Mouse (Mus musculus): Measurements from ENCODE around the gene Gm21149. TPM values are rescaled to one million over a fixed set of nuclear protein-coding genes. Genes with fewer than 3 reads are reported as not detected.
"Not testable (repeated sequence)": the region's sequence is repeated elsewhere in the genome, so short reads cannot be mapped to it uniquely, and the experiment has no call there.

The Gm21149 gene
- polyA plus RNA-seq, 1 experiment from 2014 or later = not detected

- not testable (repeated sequence) for DNase-seq (ENCODE audit: low spot score); H3K9me3 ChIP-seq (replicated peaks; ENCODE audit: control insufficient read depth, low read length)
- WGBS = 71% methylated on average over 6 of the region's 6 CpGs
Measured at GRCm38 (mm10) chr5:15507757-15508459, 31.6 kb upstream of the Gm21149 start.

DNA sequence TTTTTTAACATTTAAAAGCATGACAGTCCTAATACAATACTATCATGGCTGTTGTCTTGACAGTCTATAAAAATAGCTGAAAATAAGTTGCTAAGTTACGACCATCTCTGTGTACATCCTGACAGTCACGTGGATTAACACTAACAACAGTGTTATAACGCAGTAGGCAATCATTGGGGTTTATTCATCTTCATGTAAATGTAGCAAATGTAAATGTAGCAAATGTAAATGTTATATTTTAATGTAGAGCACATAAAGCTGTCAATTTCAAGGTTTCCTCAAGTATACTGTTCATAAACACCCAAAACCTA is 30.9 kb upstream of the Gm21149 start:
- Histone ChIP-seq H3K4me1 (ENCODE audit: control insufficient read depth, insufficient read depth, low read length) (no peaks in the 10 kb centered on the region), H3K9ac (replicated peaks; ENCODE audit: low read length) (no peak overlapping the region), H3K9me3 (replicated peaks; ENCODE audit: control insufficient read depth, low read length) (peaks cover 8% of the 10 kb centered on the region), H3K4me3 (ENCODE audit: low read depth, low read length) (no peak overlapping the region), H3K4me2 (ENCODE audit: low read depth, low read length) (no peak overlapping the region), H3K27ac (replicated peaks; ENCODE audit: low read depth, low read length) (no peak overlapping the region), H3K36me3 (replicated peaks; ENCODE audit: control insufficient read depth, insufficient read depth, low read depth, low read length) (no peaks in the 10 kb centered on the region), H3K27me3 (ENCODE audit: control insufficient read depth, insufficient read depth, low read length) (no peaks in the 10 kb centered on the region)
- DNase-seq (ENCODE audit: low spot score) = no peak
- 71% methylated on average over 3 of the region's 3 CpGs for WGBS
- ATAC-seq (replicated peaks; ENCODE audit: insufficient number of reproducible peaks, low FRiP score, low TSS enrichment, low read depth) = no peak

More at GRCm38 (mm10) chr5:15507757-15508459, 31.6 kb upstream of the Gm21149 start:
- not testable (repeated sequence) for H3K9ac ChIP-seq (replicated peaks; ENCODE audit: low read length); H3K27me3 ChIP-seq (ENCODE audit: control insufficient read depth, insufficient read depth, low read length); H3K4me3 ChIP-seq (ENCODE audit: low read depth, low read length); H3K4me1 ChIP-seq (ENCODE audit: control insufficient read depth, insufficient read depth, low read length); H3K36me3 ChIP-seq (replicated peaks; ENCODE audit: control insufficient read depth, insufficient read depth, low read depth, low read length); H3K4me2 ChIP-seq (ENCODE audit: low read depth, low read length); H3K27ac ChIP-seq (replicated peaks; ENCODE audit: low read depth, low read length)
- peak; percentile 85 for ATAC-seq (replicated peaks; ENCODE audit: insufficient number of reproducible peaks, low FRiP score, low TSS enrichment, low read depth)

GRCm38 (mm10) chr5:15506575-15507308 is 30.4 kb upstream of the Gm21149 start:
- WGBS = 47% methylated on average over 16 of the region's 16 CpGs
- no peaks in the 10 kb centered on the region for H3K4me1 ChIP-seq (ENCODE audit: control insufficient read depth, insufficient read depth, low read length)
- peak; percentile 81; the same call in 1 of the 2 replicates for ATAC-seq (replicated peaks; ENCODE audit: insufficient number of reproducible peaks, low FRiP score, low TSS enrichment, low read depth)
- no peaks in the 10 kb centered on the region for H3K27me3 ChIP-seq (ENCODE audit: control insufficient read depth, insufficient read depth, low read length)
- no peak overlapping the region for H3K9ac ChIP-seq (replicated peaks; ENCODE audit: low read length)
- H3K4me3 ChIP-seq (ENCODE audit: low read depth, low read length) = no peak overlapping the region
- H3K36me3 ChIP-seq (replicated peaks; ENCODE audit: control insufficient read depth, insufficient read depth, low read depth, low read length) = no peaks in the 10 kb centered on the region
- peaks cover 7% of the 10 kb centered on the region for H3K9me3 ChIP-seq (replicated peaks; ENCODE audit: control insufficient read depth, low read length)
- H3K4me2 ChIP-seq (ENCODE audit: low read depth, low read length) = no peak overlapping the region
- no peak overlapping the region for H3K27ac ChIP-seq (replicated peaks; ENCODE audit: low read depth, low read length)
- DNase-seq (ENCODE audit: low spot score) = peak; percentile 78

GRCm38 (mm10) chr5:15498774-15499400 is 22.6 kb upstream of the Gm21149 start:
- not testable (repeated sequence) for H3K36me3 ChIP-seq (replicated peaks; ENCODE audit: control insufficient read depth, insufficient read depth, low read depth, low read length); H3K27me3 ChIP-seq (ENCODE audit: control insufficient read depth, insufficient read depth, low read length); H3K4me1 ChIP-seq (ENCODE audit: control insufficient read depth, insufficient read depth, low read length); DNase-seq (ENCODE audit: low spot score); H3K9ac ChIP-seq (replicated peaks; ENCODE audit: low read length); H3K4me3 ChIP-seq (ENCODE audit: low read depth, low read length); H3K27ac ChIP-seq (replicated peaks; ENCODE audit: low read depth, low read length); H3K4me2 ChIP-seq (ENCODE audit: low read depth, low read length); H3K9me3 ChIP-seq (replicated peaks; ENCODE audit: control insufficient read depth, low read length)
- ATAC-seq (replicated peaks; ENCODE audit: insufficient number of reproducible peaks, low FRiP score, low TSS enrichment, low read depth) = peak; percentile 82
- 28% methylated on average over 5 of the region's 5 CpGs for WGBS

DNA sequence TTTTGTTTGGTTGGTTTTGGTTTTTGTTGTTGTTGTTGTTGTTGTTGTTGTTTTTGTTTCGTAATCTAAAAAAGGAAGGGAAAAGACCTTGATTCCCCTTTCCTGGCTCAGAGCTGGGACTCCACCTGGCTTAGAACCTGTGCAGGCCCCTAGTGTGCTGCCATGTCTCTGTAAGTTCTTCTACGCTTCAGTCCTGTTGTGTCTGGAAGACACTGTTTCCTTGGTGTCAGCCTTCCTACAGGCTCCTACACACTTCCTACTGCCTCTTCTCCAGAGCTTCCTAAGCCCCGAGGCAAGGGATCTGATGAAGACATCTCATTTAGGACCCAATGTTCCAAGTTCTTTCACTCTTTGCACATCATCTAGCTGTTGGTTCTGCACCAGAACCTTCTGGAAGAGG is 22.0 kb upstream of the Gm21149 start:
- not testable (repeated sequence) for H3K27ac ChIP-seq (replicated peaks; ENCODE audit: low read depth, low read length); H3K9ac ChIP-seq (replicated peaks; ENCODE audit: low read length); H3K36me3 ChIP-seq (replicated peaks; ENCODE audit: control insufficient read depth, insufficient read depth, low read depth, low read length); ATAC-seq (replicated peaks; ENCODE audit: insufficient number of reproducible peaks, low FRiP score, low TSS enrichment, low read depth); DNase-seq (ENCODE audit: low spot score); H3K4me3 ChIP-seq (ENCODE audit: low read depth, low read length); H3K27me3 ChIP-seq (ENCODE audit: control insufficient read depth, insufficient read depth, low read length); H3K4me1 ChIP-seq (ENCODE audit: control insufficient read depth, insufficient read depth, low read length); H3K9me3 ChIP-seq (replicated peaks; ENCODE audit: control insufficient read depth, low read length); H3K4me2 ChIP-seq (ENCODE audit: low read depth, low read length)
- 81% methylated on average over 3 of the region's 3 CpGs for WGBS

DNA sequence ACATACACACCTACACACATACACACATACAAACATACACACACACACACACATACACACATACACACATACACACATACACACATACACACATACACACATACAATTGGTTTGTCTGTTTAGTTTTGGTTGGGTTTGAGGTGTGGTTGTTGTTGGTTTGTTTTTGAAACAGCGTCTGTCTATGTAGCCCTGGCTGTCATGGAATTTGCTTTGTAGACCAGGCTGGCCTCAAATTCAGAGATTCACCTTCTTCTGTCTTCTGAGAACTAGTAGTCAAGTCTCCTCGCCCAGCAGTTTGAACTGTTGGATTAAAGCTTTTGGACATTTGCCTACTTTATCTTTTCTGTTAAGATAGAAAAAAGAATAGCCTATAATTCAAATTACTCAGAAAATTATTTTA is 14.6 kb upstream of the Gm21149 start:
- H3K36me3 ChIP-seq (replicated peaks; ENCODE audit: control insufficient read depth, insufficient read depth, low read depth, low read length); H3K27me3 ChIP-seq (ENCODE audit: control insufficient read depth, insufficient read depth, low read length); H3K4me3 ChIP-seq (ENCODE audit: low read depth, low read length); DNase-seq (ENCODE audit: low spot score); H3K9me3 ChIP-seq (replicated peaks; ENCODE audit: control insufficient read depth, low read length); H3K9ac ChIP-seq (replicated peaks; ENCODE audit: low read length); H3K4me1 ChIP-seq (ENCODE audit: control insufficient read depth, insufficient read depth, low read length); H3K4me2 ChIP-seq (ENCODE audit: low read depth, low read length); ATAC-seq (replicated peaks; ENCODE audit: insufficient number of reproducible peaks, low FRiP score, low TSS enrichment, low read depth); H3K27ac ChIP-seq (replicated peaks; ENCODE audit: low read depth, low read length): not testable (repeated sequence)
- 61% methylated on average over 2 of the region's 2 CpGs for WGBS

DNA sequence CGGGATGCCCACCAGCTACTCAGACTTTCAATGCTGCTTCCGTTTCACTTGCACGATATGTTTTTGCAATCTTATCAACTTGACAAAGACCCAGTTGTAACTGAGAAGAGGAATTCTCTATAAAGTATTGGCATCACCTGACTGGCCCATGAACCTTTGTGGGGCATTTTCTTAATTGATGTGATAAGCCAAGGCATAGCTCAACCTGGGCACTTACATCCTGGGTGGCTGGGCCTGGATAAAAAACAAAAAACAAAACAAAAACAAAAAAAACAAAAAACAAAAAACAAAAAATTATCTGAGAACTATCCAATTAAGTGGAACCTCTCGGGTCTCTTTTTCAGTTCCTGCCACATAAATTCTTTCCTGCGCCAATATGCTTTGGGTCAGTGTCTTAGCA is 12.4 kb upstream of the Gm21149 start:
- peak; percentile 1 for DNase-seq (ENCODE audit: low spot score)
- peaks cover 6% of the 10 kb centered on the region for H3K9me3 ChIP-seq (replicated peaks; ENCODE audit: control insufficient read depth, low read length)
- peak; percentile 75; the same call in 1 of the 2 replicates for ATAC-seq (replicated peaks; ENCODE audit: insufficient number of reproducible peaks, low FRiP score, low TSS enrichment, low read depth)

GRCm38 (mm10) chr5:15484616-15485015 is 8.3 kb upstream of the Gm21149 start:
- not testable (repeated sequence) for H3K36me3 ChIP-seq (replicated peaks; ENCODE audit: control insufficient read depth, insufficient read depth, low read depth, low read length); H3K4me2 ChIP-seq (ENCODE audit: low read depth, low read length); H3K27me3 ChIP-seq (ENCODE audit: control insufficient read depth, insufficient read depth, low read length); DNase-seq (ENCODE audit: low spot score); H3K9ac ChIP-seq (replicated peaks; ENCODE audit: low read length); H3K4me1 ChIP-seq (ENCODE audit: control insufficient read depth, insufficient read depth, low read length); H3K9me3 ChIP-seq (replicated peaks; ENCODE audit: control insufficient read depth, low read length); H3K27ac ChIP-seq (replicated peaks; ENCODE audit: low read depth, low read length); H3K4me3 ChIP-seq (ENCODE audit: low read depth, low read length); ATAC-seq (replicated peaks; ENCODE audit: insufficient number of reproducible peaks, low FRiP score, low TSS enrichment, low read depth)
- WGBS = 22% methylated on average over 2 of the region's 2 CpGs

More for the DNA sequence above, 12.4 kb upstream of the Gm21149 start:
- no peak overlapping the region for H3K27ac ChIP-seq (replicated peaks; ENCODE audit: low read depth, low read length)
- WGBS = 85% methylated on average over 5 of the region's 5 CpGs
- no peaks in the 10 kb centered on the region for H3K36me3 ChIP-seq (replicated peaks; ENCODE audit: control insufficient read depth, insufficient read depth, low read depth, low read length)
- no peak overlapping the region for H3K4me3 ChIP-seq (ENCODE audit: low read depth, low read length)
- H3K27me3 ChIP-seq (ENCODE audit: control insufficient read depth, insufficient read depth, low read length) = no peaks in the 10 kb centered on the region
- no peak overlapping the region for H3K4me2 ChIP-seq (ENCODE audit: low read depth, low read length)
- no peaks in the 10 kb centered on the region for H3K4me1 ChIP-seq (ENCODE audit: control insufficient read depth, insufficient read depth, low read length)
- no peak overlapping the region for H3K9ac ChIP-seq (replicated peaks; ENCODE audit: low read length)
